Mouse (Mus musculus) embryo, embryonic 10 days (tissue): Measurements from ENCODE around the gene Prss16.

ENCODE experiments used
- DNase-seq: peaks from one replicate; pipeline ENCODE4 v3.0.0-alpha.2; 2015; ENCODE audit warnings: low spot score

Gene Prss16

DNA sequence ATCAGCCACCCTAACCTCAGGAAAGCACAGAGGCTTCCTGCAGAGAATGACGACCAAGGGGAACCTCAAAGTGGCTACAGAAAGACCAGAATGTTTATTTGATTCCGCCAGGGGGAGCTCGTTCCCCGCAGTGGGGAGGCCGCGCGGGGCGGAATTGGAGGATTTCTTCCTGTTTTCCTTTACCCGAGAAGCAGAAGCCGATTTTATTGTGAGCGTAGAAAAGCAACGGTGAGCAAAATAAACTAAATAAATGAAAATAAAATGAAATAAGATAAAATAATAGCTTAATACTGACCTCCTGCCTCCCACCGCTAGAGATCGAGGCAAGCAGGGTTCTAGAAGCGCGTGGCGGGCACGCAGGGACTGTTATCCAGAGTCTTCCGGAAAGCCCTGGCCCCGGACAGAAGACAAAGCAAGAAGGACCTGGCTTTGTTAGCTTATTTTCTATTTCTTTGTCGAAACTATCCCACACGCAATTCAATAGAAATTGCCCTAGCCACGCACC, 35.3 kb downstream of the Prss16 start:
- peak; percentile 91 for DNase-seq

DNA sequence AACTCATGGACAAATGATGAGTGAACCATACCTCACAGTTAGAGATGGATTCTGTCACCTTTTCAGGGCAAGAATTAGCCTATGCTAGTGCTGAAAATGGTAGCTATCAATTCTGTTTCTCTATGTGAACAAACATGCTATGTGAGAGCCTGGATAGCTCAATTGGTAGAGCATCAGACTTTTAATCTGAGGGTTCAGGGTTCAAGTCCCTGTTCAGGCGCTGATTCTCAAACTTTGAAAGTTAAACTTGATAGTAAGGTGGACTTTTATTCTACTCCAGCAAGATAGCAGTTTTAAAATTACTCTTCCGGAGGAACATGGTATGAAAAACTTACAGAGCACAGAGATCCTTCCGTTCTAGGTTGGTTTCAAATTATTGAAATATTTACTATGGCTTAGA, 37.9 kb downstream of the Prss16 start:
- DNase-seq = peak; percentile 22

DNA sequence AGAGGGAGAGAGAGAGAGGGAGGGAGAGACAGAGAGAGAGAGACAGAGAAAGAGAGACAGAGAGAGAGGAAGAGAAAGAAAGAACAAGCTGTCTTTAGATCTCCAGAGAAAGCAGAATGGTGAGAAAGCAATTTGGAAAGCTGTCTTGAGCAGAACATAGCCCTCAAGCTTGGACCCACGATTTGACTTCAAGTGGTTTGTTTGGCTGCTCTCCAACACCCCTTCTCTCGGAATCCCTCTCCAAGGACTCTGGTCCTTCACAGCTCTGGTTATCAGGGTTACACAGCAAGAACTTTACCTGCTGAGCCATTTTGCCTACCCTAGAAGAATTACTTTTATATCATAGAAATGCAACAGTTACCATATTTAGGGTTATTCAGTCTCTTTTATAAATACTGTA, 39.7 kb downstream of the Prss16 start:
- DNase-seq = no peak

DNA sequence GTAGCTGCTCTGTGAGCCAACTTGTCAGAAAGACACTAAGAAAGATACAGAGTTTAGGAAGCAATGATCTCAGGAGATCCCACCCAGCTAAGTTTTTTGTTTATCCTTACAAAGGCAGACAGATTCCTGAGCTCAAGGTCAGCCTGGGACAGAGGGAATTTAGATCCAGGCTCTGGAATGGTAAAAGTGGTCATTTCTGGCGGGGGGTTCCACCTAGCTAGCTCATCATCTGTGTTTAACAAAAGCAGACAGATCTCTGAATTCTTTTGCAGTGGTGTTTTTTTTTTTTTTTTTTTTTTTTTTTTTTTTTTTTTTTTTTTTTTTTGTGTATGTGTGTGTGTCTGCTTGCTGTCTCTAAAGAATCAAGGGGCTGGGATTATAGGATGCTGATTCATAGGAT, 40.3 kb downstream of the Prss16 start:
- DNase-seq = no peak
